Mouse (Mus musculus) limb, embryonic 15.5 days (tissue): ENCODE data around the gene Tmem121b. TPM values are rescaled to one million over a fixed set of nuclear protein-coding genes. Genes with fewer than 3 reads are reported as not detected.

Source experiments
- ATAC-seq: fragments of 200-750 bp; cut with Nextera tagmentation; 2 replicates; pipeline ENCODE4 v1.8.0; 2017; ENCODE audit warnings: low read depth, moderate TSS enrichment; ENCODE audit not compliant: insufficient number of reproducible peaks, low FRiP score, low TSS enrichment
- H3K27ac ChIP-seq: fragments of 300-500 bp; sonication (generic); 2 replicates; pipeline ENCODE4 v1.5.1; 2015; ENCODE audit warnings: moderate library complexity, mild to moderate bottlenecking, inconsistent platforms
- H3K27me3 ChIP-seq: fragments of 300-500 bp; sonication (generic); 2 replicates; pipeline ENCODE4 v1.6.1; 2015; ENCODE audit warnings: inconsistent platforms
- H3K36me3 ChIP-seq: fragments of 300-500 bp; sonication (generic); 2 replicates; pipeline ENCODE4 v1.6.1; 2015; ENCODE audit warnings: inconsistent platforms
- H3K4me1 ChIP-seq: fragments of 300-500 bp; sonication (generic); 2 replicates; pipeline ENCODE4 v1.6.1; 2015; ENCODE audit warnings: inconsistent platforms
- H3K4me2 ChIP-seq: fragments of 300-500 bp; sonication (generic); 2 replicates; pipeline ENCODE4 v1.6.1; 2015; ENCODE audit warnings: mild to moderate bottlenecking, inconsistent platforms
- H3K4me3 ChIP-seq: fragments of 300-500 bp; sonication (generic); 2 replicates; pipeline ENCODE4 v1.5.1; 2015; ENCODE audit warnings: mild to moderate bottlenecking, inconsistent platforms
- H3K9ac ChIP-seq: fragments of 300-500 bp; sonication (generic); 2 replicates; pipeline ENCODE4 v1.6.1; 2015; ENCODE audit warnings: inconsistent platforms
- H3K9me3 ChIP-seq: fragments of 300-500 bp; sonication (generic); 2 replicates; pipeline ENCODE4 v1.6.1; 2016; ENCODE audit warnings: inconsistent platforms
- WGBS: fragments of 180-500 bp; shearing (Covaris S2); methylation state at CpG from one replicate; pipeline ENCODE4 v1.1.7; 2015; 5-methylcytosine and 5-hydroxymethylcytosine counted together
- polyA plus RNA-seq: library from polyadenylated mRNA; unstranded; fragments of >200 nt; fragmentation: Nextera tagmentation; extraction: Ambion mirVana; gene quantifications from 2 replicates; pipeline ENCODE4 v1.2.1, GENCODE M21; 2015

The Tmem121b gene
- polyA plus RNA-seq: 0.05 TPM in 1 of 2 replicates, not detected in the other

- ATAC-seq: peak; percentile 67; the same call in 1 of the 2 replicates
- no peaks in the 10 kb centered on the region for H3K36me3 ChIP-seq
- under 1% methylated on average over 79 of the region's 84 CpGs for WGBS
- peak within 1 kb of the TSS; percentile 66 for H3K4me3 ChIP-seq
- H3K4me1 ChIP-seq: peaks cover 25% of the 10 kb centered on the region
- H3K4me2 ChIP-seq: peak within 1 kb of the TSS; percentile 99
- no peaks in the 10 kb centered on the region for H3K9me3 ChIP-seq
- H3K9ac ChIP-seq: peak within 1 kb of the TSS; percentile 37
- H3K27ac ChIP-seq: no peak within 1 kb of the TSS
- H3K27me3 ChIP-seq: peaks cover 45% of the 10 kb centered on the region
These were observed at the start of gene Tmem121b for GRCm38 (mm10) chr6:120493374-120494181. TSS of gene Tmem121b (minus strand) at chr6:120493807.

- no peaks in the 10 kb centered on the region for H3K27me3 ChIP-seq
- H3K27ac ChIP-seq: no peak overlapping the region
- H3K4me1 ChIP-seq: peaks cover 10% of the 10 kb centered on the region
- no peak overlapping the region for H3K4me2 ChIP-seq
- WGBS: 9% methylated on average over 1 of the region's 1 CpGs
- no peak for ATAC-seq
- H3K9me3 ChIP-seq: no peaks in the 10 kb centered on the region
- no peak overlapping the region for H3K9ac ChIP-seq
- no peak overlapping the region for H3K4me3 ChIP-seq
- no peaks in the 10 kb centered on the region for H3K36me3 ChIP-seq
These were observed 48.5 kb upstream of the Tmem121b start for GRCm38 (mm10) chr6:120542061-120542460.

DNA sequence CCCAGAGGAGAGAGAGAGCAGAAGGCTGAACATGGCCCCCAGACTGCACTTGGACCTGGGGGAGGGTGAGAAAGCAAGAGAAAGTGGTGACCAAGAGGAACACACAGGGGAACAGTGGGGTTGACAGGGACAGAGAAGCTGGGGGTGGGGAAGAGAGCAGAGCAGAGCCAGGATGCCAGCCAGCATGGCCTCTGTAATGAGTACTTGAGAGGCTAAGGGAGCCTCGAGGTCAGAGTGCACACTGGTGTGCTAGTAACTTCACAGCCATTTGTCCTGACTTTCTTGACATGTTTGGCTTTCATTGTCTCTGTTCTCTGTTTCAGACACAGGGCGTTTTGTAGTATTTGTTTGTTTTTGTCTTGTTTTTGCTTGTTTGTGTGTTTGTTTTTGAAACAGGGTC lies 47.8 kb upstream of the Tmem121b start:
- Histone ChIP-seq H3K36me3 (no peaks in the 10 kb centered on the region), H3K27me3 (no peaks in the 10 kb centered on the region), H3K27ac (no peak overlapping the region), H3K9me3 (no peaks in the 10 kb centered on the region), H3K4me1 (peaks cover 10% of the 10 kb centered on the region), H3K4me2 (no peak overlapping the region), H3K9ac (no peak overlapping the region), H3K4me3 (no peak overlapping the region)
- 33% methylated on average over 2 of the region's 2 CpGs for WGBS
- ATAC-seq: no peak

DNA sequence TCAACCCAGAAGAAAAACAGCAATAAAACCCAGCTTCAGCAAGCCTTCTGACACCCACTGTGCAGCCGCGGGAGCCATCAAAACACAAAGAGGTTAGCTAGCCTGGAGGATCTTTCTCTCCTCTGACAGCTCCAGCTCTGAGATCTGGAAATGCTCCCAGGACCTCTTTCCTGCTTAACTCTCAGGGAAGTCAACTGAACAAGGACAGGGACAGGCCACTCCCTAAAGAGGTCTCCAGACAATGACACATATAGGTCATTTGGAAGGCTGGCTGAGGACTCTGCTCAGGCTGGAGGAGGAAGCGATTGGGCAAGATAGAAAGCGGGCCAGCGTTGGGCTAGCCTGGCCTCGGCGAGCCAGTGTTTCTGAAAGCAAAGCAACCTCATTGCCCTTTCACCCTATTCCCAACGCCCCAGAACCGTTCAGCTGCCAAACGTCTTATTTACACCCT lies 46.2 kb upstream of the Tmem121b start:
- Histone ChIP-seq H3K9ac (no peak overlapping the region), H3K9me3 (no peaks in the 10 kb centered on the region), H3K36me3 (no peaks in the 10 kb centered on the region), H3K4me1 (peaks cover 10% of the 10 kb centered on the region), H3K27ac (no peak overlapping the region), H3K27me3 (no peaks in the 10 kb centered on the region), H3K4me2 (no peak overlapping the region; the same call in 1 of the 2 replicates), H3K4me3 (no peak overlapping the region)
- 49% methylated on average over 10 of the region's 10 CpGs for WGBS
- ATAC-seq: no peak

DNA sequence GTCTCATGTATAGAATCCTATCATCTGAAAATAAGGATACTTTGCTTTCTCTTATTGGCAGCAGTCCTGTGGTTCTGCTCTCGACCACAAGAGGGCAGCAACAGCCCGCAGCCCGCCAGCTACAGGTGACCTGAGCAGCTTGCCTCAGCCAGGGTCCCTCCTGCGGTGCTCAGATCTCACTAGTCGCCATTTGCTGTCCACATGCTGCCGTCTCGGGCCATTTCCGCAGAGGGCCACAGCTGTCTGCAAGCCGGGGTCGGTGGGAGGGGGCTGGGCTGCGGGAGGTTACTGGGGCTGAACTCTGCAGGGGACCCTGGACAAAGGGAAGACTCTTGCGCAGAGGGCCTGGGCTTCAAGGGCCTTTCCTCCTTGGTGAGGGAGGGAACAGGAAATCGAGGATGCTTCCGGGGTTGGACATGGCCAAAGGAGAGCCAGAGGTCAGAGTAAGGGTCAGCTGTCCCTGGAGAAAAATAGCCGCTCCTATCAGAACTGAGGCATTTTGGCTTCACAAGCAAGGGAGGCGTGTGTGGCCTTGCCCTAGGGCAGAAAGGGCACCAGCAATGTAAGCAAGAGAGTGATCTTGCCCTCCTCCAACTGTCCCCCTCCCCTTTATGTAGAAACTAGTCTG lies 45.6 kb upstream of the Tmem121b start:
- no peaks in the 10 kb centered on the region for H3K36me3 ChIP-seq
- H3K27me3 ChIP-seq: no peaks in the 10 kb centered on the region
- peaks cover 10% of the 10 kb centered on the region for H3K4me1 ChIP-seq
- H3K4me2 ChIP-seq: peak overlapping the region; percentile 64
- no peak overlapping the region for H3K9ac ChIP-seq
- no peaks in the 10 kb centered on the region for H3K9me3 ChIP-seq
- no peak overlapping the region for H3K27ac ChIP-seq
- peak overlapping the region; percentile 31 for H3K4me3 ChIP-seq
- 4% methylated on average over 16 of the region's 16 CpGs for WGBS
- ATAC-seq: peak; percentile 81

DNA sequence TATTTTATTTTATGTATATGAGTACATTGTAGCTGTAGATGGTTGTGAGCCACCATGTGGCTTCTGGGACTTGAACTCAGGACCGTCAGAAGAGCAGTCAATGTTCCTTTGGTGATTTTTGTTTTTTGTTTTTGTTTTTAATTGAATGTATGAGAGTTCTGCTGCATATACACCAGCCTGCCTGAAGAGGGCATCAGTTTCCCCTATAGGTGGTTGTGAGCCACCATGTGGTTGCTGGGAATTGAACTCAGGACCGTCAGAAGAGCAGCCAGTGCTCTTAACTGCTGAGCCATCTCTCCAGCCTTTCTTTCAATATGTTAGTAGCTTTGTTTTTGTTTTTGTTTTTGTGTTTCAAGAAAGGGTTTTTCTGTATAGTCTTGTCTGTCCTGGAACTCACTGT lies 42.7 kb upstream of the Tmem121b start:
- WGBS: 77% methylated on average over 2 of the region's 2 CpGs
- no peak overlapping the region for H3K9ac ChIP-seq
- no peak for ATAC-seq

DNA sequence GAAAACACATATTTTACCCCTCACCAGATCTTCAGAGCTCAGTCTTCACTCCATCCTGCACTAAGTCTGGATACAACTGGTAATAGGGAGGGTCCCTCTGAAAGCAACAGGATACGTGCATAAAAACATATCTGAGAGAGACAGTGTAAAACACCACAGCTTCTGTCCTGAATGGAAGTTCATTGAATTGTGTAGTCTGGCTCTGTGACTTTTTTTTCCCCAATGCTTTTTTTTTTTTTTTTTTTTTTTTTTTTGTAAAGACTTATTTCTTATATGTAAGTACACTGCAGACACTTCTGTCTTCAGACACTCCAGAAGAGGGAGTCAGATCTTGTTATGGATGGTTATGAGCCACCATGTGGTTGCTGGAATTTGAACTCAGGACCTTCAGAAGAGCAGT lies 39.0 kb upstream of the Tmem121b start:
- Histone ChIP-seq H3K9me3 (no peaks in the 10 kb centered on the region), H3K4me3 (no peak overlapping the region), H3K27me3 (0 out of 2 replicates have a peak, but pooled peaks cover 5% of the 10 kb centered on the region), H3K36me3 (0 out of 2 replicates have a peak, but pooled peaks cover 2% of the 10 kb centered on the region), H3K9ac (no peak overlapping the region), H3K4me2 (no peak overlapping the region), H3K27ac (no peak overlapping the region), H3K4me1 (peaks cover 16% of the 10 kb centered on the region)
- no peak for ATAC-seq
- WGBS: 85% methylated on average over 1 of the region's 1 CpGs

More for the DNA sequence above, 42.7 kb upstream of the Tmem121b start:
- H3K4me2 ChIP-seq: no peak overlapping the region
- H3K27me3 ChIP-seq: 0 out of 2 replicates have a peak, but pooled peaks cover 5% of the 10 kb centered on the region
- peaks cover 10% of the 10 kb centered on the region for H3K4me1 ChIP-seq
- H3K36me3 ChIP-seq: no peaks in the 10 kb centered on the region
- H3K27ac ChIP-seq: no peak overlapping the region
- H3K9me3 ChIP-seq: no peaks in the 10 kb centered on the region
- no peak overlapping the region for H3K4me3 ChIP-seq

DNA sequence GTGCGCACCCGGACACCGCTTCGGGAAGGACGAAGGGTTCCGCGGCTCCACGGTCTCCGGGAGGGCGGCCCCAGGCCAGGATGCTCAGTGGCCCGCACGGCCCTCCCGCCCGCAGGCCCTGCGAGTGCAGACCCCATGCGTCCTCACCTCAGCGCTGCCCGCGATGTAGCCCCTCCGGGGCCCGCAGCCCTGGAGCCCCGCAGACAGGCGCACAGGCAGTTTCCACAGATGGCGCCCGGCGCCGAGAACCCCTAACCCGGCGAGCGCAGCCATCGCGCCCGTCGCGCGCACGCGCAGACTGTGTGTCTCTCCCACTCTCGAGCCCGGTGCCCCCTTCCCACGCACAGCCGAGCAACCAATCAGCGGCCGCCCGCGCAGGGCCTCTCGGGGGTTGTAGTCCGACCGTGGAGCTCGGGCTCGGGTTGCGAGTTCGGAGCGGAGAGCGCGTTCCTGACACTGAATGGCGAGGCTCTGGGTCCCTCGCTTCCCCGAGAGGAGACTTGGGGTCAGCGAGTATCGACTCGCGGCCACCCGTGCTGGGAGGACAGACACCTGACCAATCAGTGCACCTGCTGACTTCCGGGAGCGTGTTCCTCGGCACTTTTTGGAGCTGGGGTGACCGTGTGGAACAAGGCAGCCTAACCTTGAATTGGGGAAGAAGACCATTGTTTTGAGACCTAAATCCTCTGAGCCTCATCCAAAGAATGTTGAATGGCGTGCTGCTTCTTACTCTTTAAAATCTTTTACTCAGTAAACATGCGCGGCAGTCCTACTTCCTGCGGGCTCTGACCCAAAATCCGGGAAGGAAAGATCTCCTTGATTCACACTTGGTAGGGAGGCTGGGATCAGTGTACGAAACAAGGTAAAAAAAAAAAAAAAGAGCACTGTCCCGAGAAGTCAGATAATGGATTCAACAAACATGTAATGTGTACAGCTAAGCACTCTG lies 37.7 kb upstream of the Tmem121b start, which contains the start of gene Hdhd5:
Gene Hdhd5 (minus strand): TSS at position 300 of the 946 bp plus-strand sequence.
- peaks cover 16% of the 10 kb centered on the region for H3K4me1 ChIP-seq
- ATAC-seq: peak; percentile 95
- no peaks in the 10 kb centered on the region for H3K9me3 ChIP-seq
- H3K4me2 ChIP-seq: peak within 1 kb of the TSS; percentile 87
- 0 out of 2 replicates have a peak, but pooled peaks cover 5% of the 10 kb centered on the region for H3K27me3 ChIP-seq
- peak within 1 kb of the TSS; percentile 96 for H3K4me3 ChIP-seq
- H3K27ac ChIP-seq: peak within 1 kb of the TSS; percentile 61
- under 1% methylated on average over 74 of the region's 75 CpGs for WGBS
- H3K9ac ChIP-seq: peak within 1 kb of the TSS; percentile 89
- H3K36me3 ChIP-seq: 0 out of 2 replicates have a peak, but pooled peaks cover 2% of the 10 kb centered on the region

DNA sequence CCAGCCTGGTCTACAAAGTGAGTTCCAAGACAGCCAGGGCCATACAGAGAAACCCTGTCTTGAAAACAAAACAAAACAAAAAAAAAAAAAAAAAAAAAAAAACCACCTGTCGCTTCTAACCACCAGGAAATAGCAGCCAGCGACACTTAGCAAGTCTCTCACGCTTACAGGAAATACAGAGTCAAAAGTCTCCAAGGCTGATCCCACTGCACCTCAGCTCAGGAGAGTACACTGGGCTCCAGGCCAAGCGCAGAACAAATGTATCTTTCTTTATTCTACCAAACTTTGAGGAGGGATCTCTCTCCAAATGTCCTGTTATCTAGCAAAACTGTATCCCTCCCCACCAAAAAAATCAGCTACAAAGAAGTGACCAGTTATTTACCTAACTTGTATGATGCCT lies 35.5 kb upstream of the Tmem121b start:
- Histone ChIP-seq H3K9ac (no peak overlapping the region), H3K27me3 (0 out of 2 replicates have a peak, but pooled peaks cover 5% of the 10 kb centered on the region)
- ATAC-seq: no peak

DNA sequence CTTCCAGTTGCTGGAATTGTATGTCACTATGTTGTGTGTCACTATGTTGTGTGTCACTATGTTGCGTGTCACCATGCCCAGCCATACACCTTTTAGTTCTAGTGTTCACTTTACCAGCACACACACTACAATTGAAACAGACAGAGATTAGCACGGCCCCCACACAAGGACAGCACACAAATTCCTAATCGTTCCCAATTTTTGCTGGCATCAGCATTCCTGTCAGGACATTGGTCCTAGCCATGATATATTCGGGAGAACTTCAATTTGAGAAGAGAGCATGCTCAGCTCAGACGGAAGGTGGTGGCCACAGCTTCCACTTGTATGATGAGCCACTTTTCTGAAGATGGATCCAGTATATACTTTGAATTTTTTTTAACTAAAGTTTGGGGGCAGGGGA lies 31.2 kb upstream of the Tmem121b start:
- H3K36me3 ChIP-seq: peaks cover 37% of the 10 kb centered on the region
- no peak for ATAC-seq
- no peak overlapping the region for H3K9ac ChIP-seq
- H3K4me2 ChIP-seq: no peak overlapping the region
- no peaks in the 10 kb centered on the region for H3K27me3 ChIP-seq
- H3K9me3 ChIP-seq: no peaks in the 10 kb centered on the region
- peaks cover 10% of the 10 kb centered on the region for H3K4me1 ChIP-seq
- H3K27ac ChIP-seq: no peak overlapping the region
- WGBS: 89% methylated on average over 5 of the region's 5 CpGs
- H3K4me3 ChIP-seq: no peak overlapping the region

More for the DNA sequence above, 35.5 kb upstream of the Tmem121b start:
- no peak overlapping the region for H3K4me3 ChIP-seq
- H3K9me3 ChIP-seq: no peaks in the 10 kb centered on the region
- WGBS: 76% methylated on average over 4 of the region's 4 CpGs
- H3K4me2 ChIP-seq: no peak overlapping the region
- H3K27ac ChIP-seq: no peak overlapping the region
- H3K36me3 ChIP-seq: peaks cover 5% of the 10 kb centered on the region; the same call in 1 of the 2 replicates
- peaks cover 16% of the 10 kb centered on the region for H3K4me1 ChIP-seq

GRCm38 (mm10) chr6:120519647-120520046 lies 26.0 kb upstream of the Tmem121b start:
- H3K27me3 ChIP-seq: no peaks in the 10 kb centered on the region
- H3K4me1 ChIP-seq: no peaks in the 10 kb centered on the region
- H3K36me3 ChIP-seq: peaks cover 54% of the 10 kb centered on the region
- H3K4me3 ChIP-seq: no peak overlapping the region
- no peak overlapping the region for H3K4me2 ChIP-seq
- H3K27ac ChIP-seq: no peak overlapping the region
- WGBS: 75% methylated on average over 5 of the region's 5 CpGs
- H3K9ac ChIP-seq: no peak overlapping the region
- no peak for ATAC-seq
- H3K9me3 ChIP-seq: no peaks in the 10 kb centered on the region
